Mouse (Mus musculus) erythroblast, embryonic 14.5 days (primary cell): ENCODE results near the gene Cyfip2. TPM values are rescaled to one million over a fixed set of nuclear protein-coding genes. Genes with fewer than 3 reads are reported as not detected.
A peak's percentile ranks its signal among the peaks of the same experiment; 100 is the strongest.

Experiments used
- H3K27me3 ChIP-seq: 2 replicates; pipeline ENCODE4 v1.6.1; 2012; ENCODE audit warnings: inconsistent platforms; ENCODE audit not compliant: control insufficient read depth
- H3K36me3 ChIP-seq: 2 replicates; pipeline ENCODE4 v1.6.1; 2012; ENCODE audit warnings: mild to moderate bottlenecking, inconsistent platforms; ENCODE audit not compliant: control insufficient read depth
- H3K4me1 ChIP-seq: 2 replicates; pipeline ENCODE4 v1.6.1; 2012; ENCODE audit warnings: inconsistent platforms; ENCODE audit not compliant: control insufficient read depth
- H3K4me3 ChIP-seq: replicated peaks from 2 replicates; pipeline ENCODE3; 2012; ENCODE audit warnings: moderate library complexity, mild to moderate bottlenecking, inconsistent platforms
- H3K9me3 ChIP-seq: 2 replicates; pipeline ENCODE4 v1.6.1; 2012; ENCODE audit warnings: low read length, inconsistent platforms, mixed read lengths; ENCODE audit not compliant: control insufficient read depth
- GATA1 ChIP-seq: IDR thresholded peaks from 2 replicates; pipeline ENCODE4 v1.6.1; 2012; ENCODE audit warnings: low read length, inconsistent platforms, mixed read lengths
- TAL1 ChIP-seq: IDR thresholded peaks from 3 replicates; pipeline ENCODE4 v1.6.1; 2012; ENCODE audit warnings: low read length, inconsistent platforms, mixed read lengths
- polyA plus RNA-seq: library from polyadenylated mRNA; stranded (reverse); fragments of >175 nt; gene quantifications from 2 replicates; pipeline ENCODE4 v1.2.3, GENCODE M21; 2012

Gene Cyfip2
- polyA plus RNA-seq, 1 experiment: 0.04 TPM

DNA sequence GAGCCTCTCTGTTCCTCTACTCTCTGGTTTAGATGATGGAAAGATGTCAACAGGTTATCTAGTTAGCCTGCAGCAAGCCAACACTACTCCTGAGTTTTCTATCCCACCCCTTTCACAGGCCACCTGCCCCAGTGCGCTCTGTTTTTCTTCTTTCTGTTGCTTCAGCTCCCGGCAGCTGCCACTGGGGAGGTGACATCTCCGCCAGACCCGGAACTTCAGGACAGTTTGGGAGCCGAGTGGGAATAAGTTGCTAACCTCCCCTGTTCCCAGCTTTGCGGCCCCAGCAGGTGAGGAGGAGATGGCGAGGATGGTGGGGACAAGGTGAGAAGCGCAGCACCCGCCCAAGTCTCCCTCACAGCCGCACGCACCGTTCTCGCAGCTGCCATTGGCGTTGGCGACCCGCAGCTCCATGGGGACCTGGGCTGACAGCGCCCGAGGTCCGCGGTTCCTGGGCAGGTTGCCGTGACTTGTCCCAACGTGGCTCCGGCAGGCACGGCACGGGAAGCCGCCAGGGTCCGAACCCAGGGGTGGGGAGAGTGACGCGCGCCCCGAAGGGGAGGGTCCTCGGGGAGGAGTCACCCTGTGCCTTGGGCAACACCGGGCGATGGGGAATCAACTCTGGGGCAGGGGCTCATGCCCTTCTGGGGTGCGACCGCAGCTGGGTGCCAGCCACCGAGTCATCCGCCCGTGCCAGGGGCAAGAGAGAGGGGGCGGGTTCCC is 146.6 kb downstream of the Cyfip2 start, which contains the start of gene Nipal4:
Gene Nipal4, minus strand, starts transcription at position 643 of the 720 bp plus-strand sequence.
- H3K27me3 ChIP-seq: peaks cover 31% of the 10 kb centered on the region
- TF ChIP-seq GATA1 (no peak), TAL1 (no peak)
- no peaks in the 10 kb centered on the region for H3K36me3 ChIP-seq
- peak within 1 kb of the TSS; percentile 11 for H3K4me3 ChIP-seq
- no peaks in the 10 kb centered on the region for H3K9me3 ChIP-seq
- no peaks in the 10 kb centered on the region for H3K4me1 ChIP-seq

DNA sequence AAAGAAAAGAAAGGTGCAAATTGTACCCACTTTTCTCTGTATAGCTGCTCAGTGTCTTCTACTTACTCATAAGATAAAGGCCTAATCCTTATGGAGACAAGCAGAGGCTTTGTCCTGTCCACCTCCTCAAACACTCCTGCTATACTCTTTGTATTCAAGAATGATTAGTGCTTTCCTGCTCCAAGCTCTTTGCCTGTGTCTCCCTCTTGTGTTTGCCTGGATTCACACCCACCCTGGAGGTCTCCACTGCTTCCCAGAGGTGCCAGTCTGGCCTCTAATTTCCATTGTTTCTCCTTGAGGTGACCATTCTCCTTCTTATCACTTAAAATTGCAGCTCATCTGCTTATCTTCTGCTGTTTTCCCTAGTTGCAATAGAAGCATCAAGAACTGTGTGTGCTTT is 155.2 kb downstream of the Cyfip2 start:
- Histone ChIP-seq H3K4me1 (no peaks in the 10 kb centered on the region), H3K27me3 (no peaks in the 10 kb centered on the region), H3K36me3 (no peaks in the 10 kb centered on the region), H3K4me3 (no peak overlapping the region), H3K9me3 (no peaks in the 10 kb centered on the region)
- no peak for TF ChIP-seq GATA1
- TF ChIP-seq TAL1: no peak

DNA sequence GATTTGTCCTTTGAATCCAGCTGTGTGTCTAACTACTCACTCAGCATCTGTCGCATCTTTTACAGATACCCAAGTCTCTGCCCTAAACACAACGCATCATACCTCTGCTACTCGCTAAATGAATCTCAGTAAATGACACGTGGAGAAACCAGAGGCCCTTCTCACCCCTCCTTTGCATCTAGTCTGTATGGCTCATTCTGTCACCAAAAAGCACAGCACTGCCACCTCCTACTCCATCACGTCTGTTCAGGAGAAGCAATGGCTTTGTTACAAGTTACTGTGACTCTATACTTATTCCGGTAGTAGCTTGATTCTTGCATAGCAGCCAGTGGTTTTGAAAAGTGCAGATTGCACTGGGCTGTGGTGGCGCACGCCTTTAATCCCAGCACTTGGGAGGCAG is 155.7 kb downstream of the Cyfip2 start:
- Histone ChIP-seq H3K4me3 (no peak overlapping the region), H3K4me1 (no peaks in the 10 kb centered on the region), H3K9me3 (no peaks in the 10 kb centered on the region), H3K27me3 (no peaks in the 10 kb centered on the region), H3K36me3 (no peaks in the 10 kb centered on the region)
- no peak for TF ChIP-seq TAL1

DNA sequence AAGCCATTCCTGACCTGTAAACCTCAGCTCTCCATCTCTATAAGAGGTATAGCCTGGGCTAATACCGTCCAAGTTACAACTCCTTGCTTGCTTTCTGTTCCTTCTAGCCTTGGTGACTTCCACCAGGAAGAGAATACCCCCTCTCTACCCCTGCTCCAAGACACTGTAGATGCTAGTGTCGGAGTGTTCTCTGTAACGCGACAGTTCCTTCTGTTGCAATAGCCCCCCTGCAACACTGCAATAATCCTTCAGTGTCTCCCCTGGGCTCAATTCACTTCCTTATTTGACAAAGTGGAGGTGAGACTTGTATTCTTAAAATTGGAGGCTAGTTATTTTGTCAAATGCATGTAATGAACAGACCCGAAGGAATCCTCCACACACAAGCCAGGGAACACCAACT is 166.0 kb downstream of the Cyfip2 start:
- TF ChIP-seq GATA1 (no peak), TAL1 (no peak)
- Histone ChIP-seq H3K4me1 (no peaks in the 10 kb centered on the region), H3K36me3 (no peaks in the 10 kb centered on the region), H3K9me3 (no peaks in the 10 kb centered on the region), H3K4me3 (no peak overlapping the region), H3K27me3 (peaks cover 3% of the 10 kb centered on the region; the same call in 1 of the 2 replicates)

DNA sequence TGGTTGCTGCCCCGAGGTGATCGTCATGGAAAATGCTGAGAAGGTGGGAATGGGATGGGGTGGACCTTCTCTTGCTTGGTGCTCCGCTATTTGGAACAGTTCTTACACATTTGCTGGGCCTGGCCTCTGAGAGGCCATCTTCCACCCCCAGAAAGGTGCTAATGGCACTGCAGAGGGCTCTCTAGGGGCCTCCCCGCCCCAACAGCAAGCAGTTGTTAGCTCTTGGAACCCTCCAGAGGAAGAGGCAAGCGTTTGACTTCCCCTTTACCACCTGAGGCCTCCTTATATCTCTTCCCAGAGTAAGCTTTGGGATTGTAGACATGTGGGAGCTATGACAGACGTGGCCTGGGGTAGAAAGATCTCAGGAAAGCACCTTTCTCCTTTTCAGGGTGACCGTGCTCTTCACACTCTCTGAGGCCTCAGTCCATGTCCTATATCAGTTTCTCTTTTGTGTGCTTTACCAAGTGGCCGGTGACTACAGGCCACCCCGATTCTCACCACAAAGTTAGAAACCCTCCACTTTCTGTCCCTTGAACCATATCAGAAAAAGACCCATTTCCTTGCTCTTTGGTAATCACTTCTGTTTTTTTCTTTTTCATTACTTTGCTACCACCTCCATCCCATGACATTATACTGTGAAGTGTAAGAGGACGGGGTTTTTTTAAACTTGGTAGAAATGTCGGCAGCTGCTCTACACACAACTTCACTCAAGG is 167.3 kb downstream of the Cyfip2 start:
- Histone ChIP-seq H3K36me3 (no peaks in the 10 kb centered on the region), H3K4me3 (no peak overlapping the region), H3K27me3 (peaks cover 3% of the 10 kb centered on the region; the same call in 1 of the 2 replicates), H3K9me3 (no peaks in the 10 kb centered on the region), H3K4me1 (no peaks in the 10 kb centered on the region)
- TF ChIP-seq GATA1: no peak
- no peak for TF ChIP-seq TAL1

Other genes starting within 250 kb of the Cyfip2 start
- not detected in 2 replicates for gene Nipal4, start 146.4 kb downstream of the Cyfip2 start, polyA plus RNA-seq
- gene Fndc9, start 77.3 kb downstream of the Cyfip2 start, polyA plus RNA-seq: not detected in 2 replicates
- 0.02 and 0.06 TPM in 2 replicates for gene Itk, start 76.7 kb upstream of the Cyfip2 start, polyA plus RNA-seq
- gene Fam71b, start 83.7 kb upstream of the Cyfip2 start, polyA plus RNA-seq: not detected in 2 replicates
- 19.9 and 26.4 TPM in 2 replicates for gene Med7, start 124.1 kb upstream of the Cyfip2 start, polyA plus RNA-seq
- 0.04 TPM in 1 of 2 replicates, not detected in the other for gene Havcr2, start 142.1 kb upstream of the Cyfip2 start, polyA plus RNA-seq
- gene Gm12169, start 211.4 kb upstream of the Cyfip2 start, polyA plus RNA-seq: not detected in 2 replicates